ENCODE assay signal across 15 mouse cellular contexts in the genomic region with DNA sequence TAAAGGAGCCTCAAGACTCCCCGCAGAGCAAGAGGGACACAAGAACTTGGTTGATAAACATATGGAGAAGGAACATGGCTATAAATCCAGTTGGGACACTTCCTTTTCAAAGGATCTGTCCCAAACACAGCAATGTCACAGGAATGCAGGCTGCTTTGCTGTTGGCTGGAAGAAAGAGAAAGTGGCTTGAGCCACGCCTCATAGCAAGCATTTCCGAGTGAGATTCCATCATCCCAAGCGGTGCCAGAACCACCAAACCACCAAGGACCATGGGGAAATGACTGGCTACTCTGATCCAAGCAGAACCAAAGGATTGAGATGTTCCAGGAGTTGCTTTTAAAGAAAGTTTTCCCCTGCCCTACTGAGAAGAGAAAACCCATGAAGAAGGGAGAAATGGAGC.
DNase-seq lines count a peak whose midpoint lies in the region; ATAC-seq lines count a peak whose summit lies in the region.
"Had no signal": no experiment of that assay in that cellular context is flagged by ENCODE, and none has a peak within 500 bp of the region (broad histone marks: within the 10 kb centered on the region; RNA-seq: fewer than 3 reads in every experiment).

No protein-coding gene starts in this region.

- no peak overlapping the region for H3K4me3 ChIP-seq in kidney, embryonic 16.5 days (ENCODE audit: low read length)
- no peak overlapping the region for H3K4me3 ChIP-seq in embryonic facial prominence, embryonic 13.5 days
- H3K4me3 ChIP-seq in limb, embryonic 12.5 days (replicated peaks), result no peak overlapping the region
- H3K4me3 ChIP-seq: embryonic facial prominence, embryonic 12.5 days; hindbrain, embryonic 15.5 days; layer of hippocampus, adult 2 months had no signal

- no peak overlapping the region for H3K9ac ChIP-seq in kidney, embryonic 16.5 days (replicated peaks; ENCODE audit: low read length)
- no peak overlapping the region for H3K9ac ChIP-seq in embryonic facial prominence, embryonic 13.5 days
- no peak overlapping the region for H3K9ac ChIP-seq in limb, embryonic 12.5 days (replicated peaks)
- H3K9ac ChIP-seq: embryonic facial prominence, embryonic 12.5 days; hindbrain, embryonic 15.5 days had no signal

- H3K9me3 ChIP-seq in kidney, embryonic 16.5 days (ENCODE audit: low read length), result no peaks in the 10 kb centered on the region; the same call in 1 of the 2 replicates
- H3K9me3 ChIP-seq in embryonic facial prominence, embryonic 13.5 days, result no peaks in the 10 kb centered on the region
- H3K9me3 ChIP-seq in limb, embryonic 12.5 days, result no peaks in the 10 kb centered on the region
- H3K9me3 ChIP-seq: embryonic facial prominence, embryonic 12.5 days; hindbrain, embryonic 15.5 days had no signal

- peaks cover 16% of the 10 kb centered on the region for H3K4me1 ChIP-seq in kidney, embryonic 16.5 days (ENCODE audit: insufficient read depth, low read length)
- peaks cover 36% of the 10 kb centered on the region for H3K4me1 ChIP-seq in embryonic facial prominence, embryonic 13.5 days
- H3K4me1 ChIP-seq in limb, embryonic 12.5 days (replicated peaks), result peaks cover 36% of the 10 kb centered on the region

- no peak overlapping the region for H3K27ac ChIP-seq in kidney, embryonic 16.5 days (ENCODE audit: low read length)
- peak overlapping the region; percentile 78 for H3K27ac ChIP-seq in embryonic facial prominence, embryonic 13.5 days
- peak overlapping the region; percentile 51 for H3K27ac ChIP-seq in limb, embryonic 12.5 days
- H3K27ac ChIP-seq: hindbrain, embryonic 15.5 days; layer of hippocampus, adult 2 months had no signal

- H3K27me3 ChIP-seq in kidney, embryonic 16.5 days (ENCODE audit: insufficient read depth, low read length), result no peaks in the 10 kb centered on the region
- H3K27me3 ChIP-seq in embryonic facial prominence, embryonic 13.5 days, result no peaks in the 10 kb centered on the region
- H3K27me3 ChIP-seq in limb, embryonic 12.5 days, result no peaks in the 10 kb centered on the region
- H3K27me3 ChIP-seq: embryonic facial prominence, embryonic 12.5 days; hindbrain, embryonic 15.5 days had no signal

- no peaks in the 10 kb centered on the region for H3K36me3 ChIP-seq in kidney, embryonic 16.5 days (ENCODE audit: insufficient read depth, low read length)
- H3K36me3 ChIP-seq in embryonic facial prominence, embryonic 13.5 days, result no peaks in the 10 kb centered on the region
- H3K36me3 ChIP-seq in limb, embryonic 12.5 days, result no peaks in the 10 kb centered on the region
- H3K36me3 ChIP-seq: embryonic facial prominence, embryonic 12.5 days; hindbrain, embryonic 15.5 days had no signal

- no peak for ATAC-seq in kidney, embryonic 16.5 days (ENCODE audit: low FRiP score, low TSS enrichment)
- ATAC-seq in embryonic facial prominence, embryonic 13.5 days (ENCODE audit: insufficient number of reproducible peaks, insufficient read depth, low FRiP score, low TSS enrichment, low read depth), result no peak
- ATAC-seq in limb, embryonic 12.5 days (ENCODE audit: insufficient number of reproducible peaks, insufficient read depth, low FRiP score, low TSS enrichment, low read depth), result no peak
- no peak for ATAC-seq in erythroblast, adult 5-6 weeks (replicated peaks; ENCODE audit: low FRiP score, poor library complexity, severe bottlenecking)
- ATAC-seq: lung, postnatal 0 days had no signal

- DNase-seq in adrenal gland, postnatal 10 days, result peak; percentile 20
- no peak for DNase-seq in adrenal gland, postnatal 4 days (ENCODE audit: low spot score in 2 of 2)
- DNase-seq in kidney, postnatal 10 days, result peak; percentile 22
- DNase-seq in frontal cortex, postnatal 36 days (ENCODE audit: low spot score in 2 of 2), result no peak
- DNase-seq: cerebellum, adult 2 months; left cerebral cortex, postnatal 4 days; right cerebral cortex, postnatal 4 days had no signal

- no peak overlapping the region for H3K4me2 ChIP-seq in kidney, embryonic 16.5 days (replicated peaks; ENCODE audit: low read depth, low read length)
- no peak overlapping the region for H3K4me2 ChIP-seq in embryonic facial prominence, embryonic 13.5 days
- H3K4me2 ChIP-seq in limb, embryonic 12.5 days, result no peak overlapping the region
- H3K4me2 ChIP-seq: embryonic facial prominence, embryonic 12.5 days; hindbrain, embryonic 15.5 days had no signal

- 66% methylated on average over 4 of the region's 4 CpGs for WGBS in kidney, embryonic 16.5 days
- 68% methylated on average over 4 of the region's 4 CpGs for WGBS in embryonic facial prominence, embryonic 13.5 days
- WGBS in limb, embryonic 12.5 days, result 79% methylated on average over 4 of the region's 4 CpGs

Comparison
In these comparisons a context has a peak if more than half of its experiments do, and no peak if none do; other contexts are left out.
1. DNase-seq: peak in adrenal gland, postnatal 10 days (single experiment) and kidney, postnatal 10 days (single experiment); none in adrenal gland, postnatal 4 days (0 of 2) and frontal cortex, postnatal 36 days (0 of 2).